Mouse (Mus musculus): Measurements from ENCODE around the gene Gm5114.
"Not testable (repeated sequence)": the region's sequence is repeated elsewhere in the genome, so short reads cannot be mapped to it uniquely, and the experiment has no call there.

Gm5114 gene

DNA sequence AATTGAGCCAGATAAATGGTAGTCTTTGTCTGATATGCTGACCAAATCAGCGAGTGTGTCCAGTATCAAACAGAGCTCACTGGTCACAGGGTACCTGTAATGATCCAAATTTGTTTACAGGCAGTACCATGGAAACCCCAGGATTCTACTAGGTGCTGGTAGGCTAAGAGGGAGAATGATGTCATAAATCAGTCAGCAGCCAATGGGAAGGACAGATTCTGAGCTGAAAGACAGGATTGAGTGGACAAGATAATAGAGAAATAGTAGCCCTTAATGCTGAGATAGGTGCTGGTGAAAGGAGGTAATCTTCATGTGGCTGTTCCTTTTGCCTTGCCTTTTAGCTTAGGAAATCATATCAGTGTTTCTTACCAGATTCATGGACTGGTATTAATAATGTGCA, at the start of gene Gm5114:
TSS of gene Gm5114 (minus strand) at position 101 of the 400 bp plus-strand sequence.
- in situ Hi-C loops (cut with MboI; ENCODE audit: low sequenced_read_pairs), result not testable (repeated sequence)

- in situ Hi-C loops (cut with MboI; ENCODE audit: low sequenced_read_pairs), result no loop called here
These were observed 42.8 kb upstream of the Gm5114 start for GRCm38 (mm10) chr7:39455806-39456205.

- in situ Hi-C loops (cut with MboI; ENCODE audit: low sequenced_read_pairs), result no loop called here
These were observed 36.5 kb upstream of the Gm5114 start for GRCm38 (mm10) chr7:39449260-39450021.

- in situ Hi-C loops (cut with MboI; ENCODE audit: low sequenced_read_pairs), result no loop called here
These were observed 35.8 kb upstream of the Gm5114 start for GRCm38 (mm10) chr7:39448626-39449242.

DNA sequence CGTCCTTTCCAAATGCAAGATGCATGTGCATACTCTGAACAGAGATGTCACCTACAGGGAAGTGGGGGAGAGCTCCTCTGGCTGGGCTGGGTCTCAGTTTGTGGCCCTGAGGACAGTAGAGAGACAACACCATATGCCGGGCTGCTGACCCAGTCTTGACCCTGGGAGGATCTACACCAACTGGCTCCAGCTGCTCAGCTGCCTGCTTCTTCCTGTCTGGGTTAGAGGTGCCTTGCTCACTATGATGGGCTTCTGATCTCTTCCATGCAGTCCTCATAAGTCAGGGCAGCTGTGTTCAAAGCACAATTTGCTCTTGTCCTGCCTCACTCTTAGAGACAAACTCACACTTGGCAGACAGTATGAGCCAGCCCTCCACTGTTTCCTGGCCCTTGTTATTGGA, 28.3 kb upstream of the Gm5114 start:
- in situ Hi-C loops (cut with MboI; ENCODE audit: low sequenced_read_pairs), result no loop called here

GRCm38 (mm10) chr7:39440362-39440761, 27.4 kb upstream of the Gm5114 start:
- in situ Hi-C loops (cut with MboI; ENCODE audit: low sequenced_read_pairs), result no loop called here

Data from CH12F3 (cell line).